Mouse (Mus musculus) forelimb bud, embryonic 11.5 days (tissue): Measurements from ENCODE around the gene Gm38392.

Source experiments
- DNase-seq: peaks from one replicate; pipeline ENCODE4 v3.0.0-alpha.2; 2012; ENCODE audit warnings: low read depth, low spot score

The Gm38392 gene

DNA sequence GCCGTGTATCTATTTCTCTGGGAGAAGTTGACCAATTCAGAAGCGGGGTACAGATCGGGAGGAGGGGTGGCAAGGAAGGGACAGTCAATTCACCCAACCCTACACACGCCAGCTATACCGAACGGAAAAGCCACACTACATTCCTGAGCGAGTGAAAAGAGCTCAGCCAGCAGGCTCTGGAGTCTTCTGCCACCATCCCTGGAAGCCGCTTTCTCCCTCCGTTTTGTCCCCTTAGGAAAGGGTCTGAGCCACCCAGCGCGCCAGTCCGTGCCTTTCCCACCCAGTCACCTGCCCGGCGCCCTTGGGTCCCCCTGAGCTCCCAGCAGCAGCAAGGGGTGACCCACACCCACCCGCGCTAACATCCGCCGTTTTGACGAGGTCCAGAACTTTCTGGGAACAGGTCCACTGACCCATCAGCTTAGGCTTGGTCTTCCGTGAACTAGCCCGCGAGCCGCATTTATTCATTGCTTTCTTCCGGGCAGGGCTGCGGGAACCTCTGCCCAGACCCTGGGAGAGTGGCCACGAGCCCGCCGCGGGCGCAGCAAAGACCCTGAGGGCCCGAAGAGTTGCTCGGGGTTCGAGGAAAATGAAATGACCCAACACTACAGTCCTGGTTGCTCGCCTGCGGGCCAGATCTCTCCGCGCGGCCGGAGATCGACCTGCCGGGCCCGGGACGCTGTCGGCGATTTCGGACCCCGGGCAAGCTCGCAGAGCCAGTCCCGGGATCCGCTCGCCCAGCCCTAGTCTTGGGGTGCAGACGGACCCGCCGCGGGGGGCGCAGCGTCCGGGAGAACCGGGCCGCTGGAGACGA, 86.6 kb downstream of the Gm38392 start:
- no peak for DNase-seq

DNA sequence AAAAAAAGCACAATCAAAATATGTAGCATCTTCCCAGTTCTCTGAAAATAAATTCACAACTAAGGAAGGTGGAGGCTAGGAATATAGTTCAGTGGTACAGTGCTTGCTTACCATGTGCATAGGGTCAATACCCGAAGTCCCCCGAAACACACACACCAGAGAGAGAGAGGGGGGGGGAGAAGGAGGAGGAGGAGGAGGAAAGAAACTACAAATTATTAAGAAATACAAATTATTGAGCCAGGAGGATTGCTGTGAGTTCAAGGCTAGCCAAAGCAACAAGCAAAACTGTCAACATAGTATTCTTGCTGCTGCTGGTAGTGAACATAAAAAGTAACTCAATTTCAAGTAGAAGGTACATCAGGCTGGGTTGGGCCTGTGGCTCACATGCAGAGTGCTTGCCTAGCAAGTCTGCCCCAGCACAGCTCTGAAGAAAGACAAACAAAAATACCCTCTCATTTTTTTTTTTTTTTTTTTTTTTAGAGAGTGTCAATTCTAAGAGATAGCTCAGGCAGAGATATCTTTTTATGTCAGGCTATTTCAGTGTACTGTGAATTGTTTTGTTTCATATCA, 87.4 kb downstream of the Gm38392 start:
- DNase-seq, result no peak

DNA sequence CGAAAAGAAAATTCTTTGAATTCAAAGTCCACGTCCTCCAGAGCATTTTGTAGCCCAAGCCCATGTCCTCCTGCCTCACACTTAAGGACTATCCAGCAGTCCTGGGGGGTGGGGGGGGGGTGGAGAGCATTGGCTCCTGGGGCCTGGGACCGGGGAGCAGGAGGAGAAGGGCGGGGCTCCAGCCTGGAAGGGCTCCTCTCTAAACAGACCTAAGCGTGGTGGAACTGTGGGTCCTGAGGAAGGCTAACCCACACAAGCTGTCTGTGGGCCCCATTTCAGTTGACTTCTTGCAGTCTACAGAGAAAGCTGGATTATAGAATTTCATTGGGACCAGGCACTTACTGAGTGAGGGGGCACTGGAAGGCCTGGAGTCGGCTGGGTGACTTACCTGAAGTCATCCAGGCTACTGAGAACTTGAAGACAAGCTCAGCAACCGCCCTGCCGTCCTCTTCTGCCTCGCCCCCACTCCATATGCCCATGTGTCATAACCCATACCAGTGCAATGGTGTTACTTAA, 88.4 kb downstream of the Gm38392 start:
- no peak for DNase-seq

DNA sequence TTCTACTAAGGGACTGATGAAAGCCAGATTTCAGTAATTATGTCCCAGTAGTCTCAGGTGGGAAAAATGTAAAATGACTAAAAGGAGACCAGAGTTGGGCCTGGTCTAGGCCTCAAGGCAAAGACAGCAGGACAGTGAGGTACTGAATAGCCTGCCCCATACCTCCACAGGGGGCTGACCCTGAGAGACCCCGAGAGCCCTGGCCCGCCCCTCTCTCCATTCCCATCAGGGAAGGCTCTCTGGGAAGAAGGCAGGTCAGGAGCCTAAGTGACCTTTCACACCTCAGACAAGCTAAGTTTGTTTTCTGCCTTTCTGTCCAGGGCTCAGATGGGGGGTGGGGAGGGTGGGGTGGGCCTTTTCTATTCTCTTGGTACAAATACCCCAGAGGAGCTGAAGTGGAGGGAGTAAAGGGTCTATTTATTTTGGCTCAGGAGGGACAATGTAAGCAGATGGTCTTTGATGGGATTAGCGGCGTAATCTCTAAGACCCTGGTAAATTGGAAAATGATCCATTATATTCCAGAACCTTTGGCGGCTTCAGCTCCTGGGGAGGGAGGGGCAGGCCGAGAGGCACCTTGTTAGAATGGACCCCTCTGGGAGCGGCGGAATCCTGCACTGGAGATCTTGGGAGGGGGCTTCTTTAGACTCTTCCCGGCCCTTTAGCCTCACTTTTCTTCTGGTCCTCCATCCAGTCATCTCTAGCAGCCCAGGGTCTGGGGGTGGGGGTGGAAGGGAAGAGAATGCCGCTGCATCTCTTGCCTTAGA, 89.1 kb downstream of the Gm38392 start:
- DNase-seq, result no peak
